ENCODE assay signal across 18 mouse cellular contexts in genomic region chr10:128656731-128657130, GRCm38 (mm10).
"Had no signal": no experiment of that assay in that cellular context is flagged by ENCODE, and none has a peak within 500 bp of the region (broad histone marks: within the 10 kb centered on the region; RNA-seq: fewer than 3 reads in every experiment).

No protein-coding gene starts in this region.

- H3K27ac ChIP-seq: midbrain, embryonic 10.5 days; midbrain, embryonic 12.5 days; neural tube, embryonic 13.5 days; neural tube, embryonic 15.5 days had no signal

- H3K36me3 ChIP-seq: midbrain, embryonic 10.5 days; midbrain, embryonic 12.5 days; neural tube, embryonic 13.5 days; neural tube, embryonic 15.5 days had no signal

- H3K4me2 ChIP-seq: lung, embryonic 14.5 days; midbrain, embryonic 12.5 days; neural tube, embryonic 13.5 days; neural tube, embryonic 15.5 days had no signal

- DNase-seq: lung, embryonic 14.5 days; lung, postnatal 10 days; lung, postnatal 4 days; midbrain, embryonic 14.5 days; retina, postnatal 1 day; right cerebral cortex, adult 18-20 months; right cerebral cortex, postnatal 25 days; right cerebral cortex, postnatal 4 days; spleen, adult 18-20 months; thymus, adult 18-20 months; thymus, postnatal 14 days; thymus, postnatal 36 days had no signal

- H3K4me3 ChIP-seq: midbrain, embryonic 10.5 days; midbrain, embryonic 12.5 days; myocyte; neural tube, embryonic 13.5 days; neural tube, embryonic 15.5 days had no signal

- ATAC-seq: midbrain, embryonic 16.5 days had no signal

- H3K4me1 ChIP-seq: midbrain, embryonic 12.5 days; neural tube, embryonic 13.5 days; neural tube, embryonic 15.5 days had no signal

- H3K9ac ChIP-seq: lung, embryonic 14.5 days; midbrain, embryonic 12.5 days; neural tube, embryonic 13.5 days; neural tube, embryonic 15.5 days had no signal

- H3K9me3 ChIP-seq: midbrain, embryonic 10.5 days; midbrain, embryonic 12.5 days; neural tube, embryonic 13.5 days; neural tube, embryonic 15.5 days had no signal

- H3K27me3 ChIP-seq: midbrain, embryonic 12.5 days; neural tube, embryonic 13.5 days; neural tube, embryonic 15.5 days had no signal
